Mouse (Mus musculus) forebrain, embryonic 12.5 days (tissue): Measurements from ENCODE around the gene Pkd1l3. TPM values are rescaled to one million over a fixed set of nuclear protein-coding genes. Genes with fewer than 3 reads are reported as not detected.

Experiments
- ATAC-seq: fragments of 200-750 bp; cut with Nextera tagmentation; 2 replicates; pipeline ENCODE4 v1.8.0; 2017; ENCODE audit warnings: moderate TSS enrichment; ENCODE audit not compliant: low FRiP score
- H3K27ac ChIP-seq: fragments of 300-500 bp; sonication (generic); 2 replicates; pipeline ENCODE4 v1.5.1; 2016; ENCODE audit warnings: mild to moderate bottlenecking
- H3K27me3 ChIP-seq: fragments of 300-500 bp; sonication (generic); 2 replicates; pipeline ENCODE4 v1.6.1; 2016; ENCODE audit warnings: mild to moderate bottlenecking
- H3K36me3 ChIP-seq: fragments of 300-500 bp; sonication (generic); replicated peaks from 2 replicates; pipeline ENCODE4 v1.6.1; 2016; ENCODE audit warnings: mild to moderate bottlenecking
- H3K4me1 ChIP-seq: fragments of 300-500 bp; sonication (generic); 2 replicates; pipeline ENCODE4 v1.6.1; 2016
- H3K4me2 ChIP-seq: fragments of 300-500 bp; sonication (generic); 2 replicates; pipeline ENCODE4 v1.6.1; 2016; ENCODE audit warnings: mild to moderate bottlenecking, moderate library complexity
- H3K4me3 ChIP-seq: fragments of 300-500 bp; sonication (generic); replicated peaks from 2 replicates; pipeline ENCODE4 v1.5.1; 2016; ENCODE audit warnings: mild to moderate bottlenecking
- H3K9ac ChIP-seq: fragments of 300-500 bp; sonication (generic); 2 replicates; pipeline ENCODE4 v1.6.1; 2016; ENCODE audit warnings: mild to moderate bottlenecking
- H3K9me3 ChIP-seq: fragments of 300-500 bp; sonication (generic); 2 replicates; pipeline ENCODE4 v1.6.1; 2016
- WGBS: fragments of 180-500 bp; shearing (Covaris S2); methylation state at CpG from one replicate; pipeline ENCODE4 v1.1.7; 2016; 5-methylcytosine and 5-hydroxymethylcytosine counted together
- polyA plus RNA-seq: library from polyadenylated mRNA; unstranded; fragments of >200 nt; fragmentation: Nextera tagmentation; extraction: Ambion mirVana; gene quantifications from 2 replicates; pipeline ENCODE4 v1.2.1, GENCODE M21; 2016

Pkd1l3 gene
- polyA plus RNA-seq, 1 experiment from 2014 or later = 0.05 TPM

DNA sequence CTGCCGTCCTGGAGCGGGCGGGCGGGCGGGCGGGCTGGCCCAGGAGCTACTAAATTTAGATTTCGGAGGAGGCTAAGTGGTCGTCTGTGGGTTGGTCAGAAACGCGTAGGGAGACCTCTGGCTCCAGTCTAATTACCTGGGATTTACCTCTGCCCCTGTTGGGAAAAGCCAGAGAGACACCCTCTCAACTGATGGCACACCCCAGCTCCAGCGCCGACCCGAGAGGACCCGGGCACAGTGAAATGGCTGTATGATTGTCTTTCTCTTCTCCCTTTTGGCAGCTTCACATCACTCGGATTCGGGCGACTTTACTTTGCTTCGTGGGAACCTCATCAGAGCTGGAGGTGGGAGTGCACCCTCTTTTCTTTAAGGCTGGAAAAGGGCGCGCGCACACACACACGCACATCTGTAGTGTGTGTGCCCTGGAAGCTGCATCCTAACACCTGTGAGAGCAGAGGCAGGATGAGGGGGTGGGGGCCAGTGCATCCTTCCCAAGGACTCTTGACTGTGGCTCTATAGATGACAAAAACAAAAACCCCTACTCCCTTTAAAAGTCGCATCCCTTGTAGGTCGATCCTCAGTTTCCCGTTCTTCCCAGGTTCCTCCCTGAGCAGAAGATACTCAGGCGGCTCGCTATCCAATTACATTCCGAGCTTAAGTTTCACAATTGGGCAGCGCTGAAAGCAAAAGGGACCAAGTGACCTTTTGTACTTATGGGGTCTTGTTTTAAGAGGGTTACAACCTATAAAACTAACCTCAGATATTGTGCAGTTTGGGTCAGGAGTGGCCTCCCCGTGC lies 92.0 kb downstream of the Pkd1l3 start:
- Histone ChIP-seq H3K4me1 (peaks cover 33% of the 10 kb centered on the region), H3K4me3 (peak overlapping the region; percentile 87), H3K27me3 (peaks cover 25% of the 10 kb centered on the region), H3K9me3 (no peaks in the 10 kb centered on the region), H3K9ac (peak overlapping the region; percentile 99), H3K36me3 (peaks cover 37% of the 10 kb centered on the region), H3K4me2 (peak overlapping the region; percentile 73), H3K27ac (peak overlapping the region; percentile 95)
- ATAC-seq = peak; percentile 30; the same call in 1 of the 2 replicates
- WGBS = under 1% methylated on average over 27 of the region's 30 CpGs

GRCm38 (mm10) chr8:109706874-109707237 lies 92.5 kb downstream of the Pkd1l3 start:
- Histone ChIP-seq H3K36me3 (peaks cover 43% of the 10 kb centered on the region), H3K4me1 (peaks cover 33% of the 10 kb centered on the region), H3K9ac (peak overlapping the region; percentile 99), H3K4me3 (peak overlapping the region; percentile 87), H3K9me3 (no peaks in the 10 kb centered on the region), H3K27ac (no peak overlapping the region), H3K4me2 (peak overlapping the region; percentile 73), H3K27me3 (peaks cover 25% of the 10 kb centered on the region)
- 0 out of 2 replicates have a peak, but pooled peaks have one; percentile 44 for ATAC-seq
- 23% methylated on average over 2 of the region's 2 CpGs for WGBS

DNA sequence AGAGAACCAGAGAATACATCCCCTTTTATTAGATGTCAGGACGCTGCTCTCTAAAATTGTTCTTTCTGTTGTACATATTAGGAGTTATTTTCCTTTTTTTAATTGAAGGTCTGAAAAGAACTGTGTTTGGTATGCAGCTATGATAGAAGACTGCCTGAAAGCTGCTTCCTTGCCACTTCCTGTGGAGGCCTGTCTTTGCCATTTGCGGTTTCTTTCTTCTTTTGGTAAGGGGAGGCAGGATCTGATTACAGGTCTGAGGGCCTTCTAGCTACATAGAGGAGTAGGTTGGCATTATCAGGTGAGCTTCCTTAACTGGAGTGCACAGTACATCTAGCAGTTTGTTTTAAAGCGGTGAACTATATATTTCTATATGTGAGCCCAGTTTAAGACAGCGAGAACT lies 93.6 kb downstream of the Pkd1l3 start:
- peak overlapping the region; percentile 73 for H3K4me2 ChIP-seq

GRCm38 (mm10) chr8:109712521-109712920 lies 98.2 kb downstream of the Pkd1l3 start:
- Histone ChIP-seq H3K9me3 (no peaks in the 10 kb centered on the region), H3K4me2 (no peak overlapping the region), H3K9ac (no peak overlapping the region), H3K4me3 (no peak overlapping the region), H3K27ac (no peak overlapping the region), H3K36me3 (peaks cover 92% of the 10 kb centered on the region), H3K4me1 (peaks cover 15% of the 10 kb centered on the region), H3K27me3 (no peaks in the 10 kb centered on the region)
- ATAC-seq = no peak
- 91% methylated on average over 1 of the region's 1 CpGs for WGBS

More for the DNA sequence above, 93.6 kb downstream of the Pkd1l3 start:
- H3K27ac ChIP-seq = no peak overlapping the region
- 98% methylated on average over 4 of the region's 4 CpGs for WGBS
- peaks cover 19% of the 10 kb centered on the region for H3K27me3 ChIP-seq
- H3K4me1 ChIP-seq = peaks cover 33% of the 10 kb centered on the region
- no peak for ATAC-seq
- no peak overlapping the region for H3K4me3 ChIP-seq
- H3K9me3 ChIP-seq = no peaks in the 10 kb centered on the region
- H3K36me3 ChIP-seq = peaks cover 53% of the 10 kb centered on the region
- 0 out of 2 replicates have a peak overlapping the region, but pooled peaks have one; percentile 99 for H3K9ac ChIP-seq

GRCm38 (mm10) chr8:109714961-109715360 lies 100.6 kb downstream of the Pkd1l3 start:
- Histone ChIP-seq H3K9me3 (no peaks in the 10 kb centered on the region), H3K4me3 (no peak overlapping the region), H3K36me3 (peaks cover 94% of the 10 kb centered on the region), H3K4me2 (no peak overlapping the region), H3K9ac (no peak overlapping the region), H3K27me3 (no peaks in the 10 kb centered on the region), H3K27ac (no peak overlapping the region), H3K4me1 (no peaks in the 10 kb centered on the region)
- no peak for ATAC-seq
- WGBS = 94% methylated on average over 5 of the region's 5 CpGs

Other genes with a start within 250 kb of the Pkd1l3 start
- gene Pmfbp1, start 120.5 kb upstream of the Pkd1l3 start, polyA plus RNA-seq = 0.28 and 0.40 TPM in 2 replicates
- 32.7 and 35.9 TPM in 2 replicates for gene Dhx38, start 48.7 kb upstream of the Pkd1l3 start, polyA plus RNA-seq
- gene Txnl4b, start 48.6 kb upstream of the Pkd1l3 start, polyA plus RNA-seq = 21.7 and 23.4 TPM in 2 replicates
- 0.15 TPM in 1 of 2 replicates, not detected in the other for gene Hp, start 35.3 kb upstream of the Pkd1l3 start, polyA plus RNA-seq
- 38.7 and 39.6 TPM in 2 replicates for gene Dhodh, start 5.8 kb upstream of the Pkd1l3 start, polyA plus RNA-seq
- 180 and 185 TPM in 2 replicates for gene Ist1, start 78.7 kb downstream of the Pkd1l3 start, polyA plus RNA-seq
- gene Zfp821, start 91.0 kb downstream of the Pkd1l3 start, polyA plus RNA-seq = 73.1 and 78.5 TPM in 2 replicates
- 7.4 and 9.6 TPM in 2 replicates for gene Atxn1l, start 123.2 kb downstream of the Pkd1l3 start, polyA plus RNA-seq
- 67.6 and 71.1 TPM in 2 replicates for gene Ap1g1, start 164.0 kb downstream of the Pkd1l3 start, polyA plus RNA-seq